Mouse (Mus musculus): ENCODE measurements around the gene Slc18a2.

The Slc18a2 gene

GRCm38 (mm10) chr19:59264838-59265532, 4.3 kb downstream of the Slc18a2 start:
- in situ Hi-C loops (cut with MboI; ENCODE audit: low pct_unique_long_range_greater_than_20kb in 1 of 2, low sequenced_read_pairs in 2 of 2, unreplicated experiment in 1 of 2), result no loop called here

DNA sequence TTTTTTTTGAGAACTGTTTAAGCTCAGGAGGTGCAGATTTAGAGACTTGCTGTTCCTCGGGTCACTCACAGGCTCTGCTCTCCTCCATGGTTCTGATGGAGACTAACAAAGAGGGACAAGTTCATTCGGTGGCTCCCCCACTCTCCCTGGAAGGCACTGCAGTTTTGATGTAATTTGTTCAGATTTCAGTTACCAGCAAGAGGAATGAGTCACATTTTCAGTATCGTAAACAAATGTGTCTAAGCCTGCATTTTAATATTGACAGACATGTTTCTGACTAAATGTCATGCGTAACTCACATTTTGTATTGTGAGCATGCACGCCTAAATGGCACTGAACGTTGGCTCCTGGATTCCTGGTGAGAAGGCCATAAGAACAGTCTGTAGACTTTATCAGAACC, 5.2 kb downstream of the Slc18a2 start:
- in situ Hi-C loops (cut with MboI; ENCODE audit: low pct_unique_long_range_greater_than_20kb in 1 of 2, low sequenced_read_pairs in 2 of 2, unreplicated experiment in 1 of 2), result no loop called here

- in situ Hi-C loops (cut with MboI; ENCODE audit: low pct_unique_long_range_greater_than_20kb in 1 of 2, low sequenced_read_pairs in 2 of 2, unreplicated experiment in 1 of 2), result no loop called here
These were observed 6.8 kb downstream of the Slc18a2 start for GRCm38 (mm10) chr19:59267417-59267963.

- in situ Hi-C loops (cut with MboI; ENCODE audit: low pct_unique_long_range_greater_than_20kb in 1 of 2, low sequenced_read_pairs in 2 of 2, unreplicated experiment in 1 of 2), result no loop called here
These were observed 12.5 kb downstream of the Slc18a2 start for GRCm38 (mm10) chr19:59273190-59273589.

GRCm38 (mm10) chr19:59276354-59276753, 15.7 kb downstream of the Slc18a2 start:
- in situ Hi-C loops (cut with MboI; ENCODE audit: low pct_unique_long_range_greater_than_20kb in 1 of 2, low sequenced_read_pairs in 2 of 2, unreplicated experiment in 1 of 2), result no loop called here

GRCm38 (mm10) chr19:59280841-59281240, 20.1 kb downstream of the Slc18a2 start:
- in situ Hi-C loops (cut with MboI; ENCODE audit: low pct_unique_long_range_greater_than_20kb in 1 of 2, low sequenced_read_pairs in 2 of 2, unreplicated experiment in 1 of 2), result no loop called here

- in situ Hi-C loops (cut with MboI; ENCODE audit: low pct_unique_long_range_greater_than_20kb in 1 of 2, low sequenced_read_pairs in 2 of 2, unreplicated experiment in 1 of 2), result no loop called here
These were observed 21.3 kb downstream of the Slc18a2 start for GRCm38 (mm10) chr19:59282001-59282400.

GRCm38 (mm10) chr19:59289042-59289441, 28.3 kb downstream of the Slc18a2 start:
- in situ Hi-C loops (cut with MboI; ENCODE audit: low pct_unique_long_range_greater_than_20kb in 1 of 2, low sequenced_read_pairs in 2 of 2, unreplicated experiment in 1 of 2), result no loop called here

- in situ Hi-C loops (cut with MboI; ENCODE audit: low pct_unique_long_range_greater_than_20kb in 1 of 2, low sequenced_read_pairs in 2 of 2, unreplicated experiment in 1 of 2), result no loop called here
These were observed 29.1 kb downstream of the Slc18a2 start for GRCm38 (mm10) chr19:59289811-59290210.

DNA sequence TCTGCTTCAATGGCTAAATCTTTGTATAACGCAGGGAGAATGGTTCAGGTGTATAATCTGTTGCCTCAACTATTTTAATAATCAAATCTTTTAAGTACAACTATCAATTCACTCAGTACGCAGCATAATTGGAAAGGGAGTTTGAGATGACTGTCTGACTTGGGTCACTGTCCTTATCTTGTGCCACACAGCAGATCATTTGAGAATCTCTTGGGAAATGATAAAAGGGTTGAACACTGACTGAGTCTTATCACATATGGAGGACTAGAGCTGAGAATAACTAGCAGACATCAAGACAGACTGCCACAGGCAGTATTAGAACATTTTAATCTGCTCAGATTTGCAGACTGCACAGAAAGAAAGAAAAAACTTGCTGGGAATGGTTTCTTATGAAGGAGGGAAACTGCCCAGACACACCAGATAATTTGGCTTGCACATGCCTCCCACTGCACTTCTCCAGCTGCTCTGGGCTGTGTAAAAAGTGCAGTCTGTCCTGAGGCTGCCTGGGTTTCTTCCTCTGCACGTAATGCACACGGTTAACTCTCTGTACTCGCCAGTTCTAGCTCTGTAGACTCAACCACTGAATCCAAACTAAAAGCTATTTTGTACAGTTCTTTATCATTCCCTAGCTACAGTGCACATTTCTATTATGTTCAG, 31.6 kb downstream of the Slc18a2 start:
- in situ Hi-C loops (cut with MboI; ENCODE audit: low pct_unique_long_range_greater_than_20kb in 1 of 2, low sequenced_read_pairs in 2 of 2, unreplicated experiment in 1 of 2), result no loop called here

- in situ Hi-C loops (cut with MboI; ENCODE audit: low pct_unique_long_range_greater_than_20kb in 1 of 2, low sequenced_read_pairs in 2 of 2, unreplicated experiment in 1 of 2), result no loop called here
These were observed 54.6 kb downstream of the Slc18a2 start for GRCm38 (mm10) chr19:59315308-59315707.

- in situ Hi-C loops (cut with MboI; ENCODE audit: low pct_unique_long_range_greater_than_20kb in 1 of 2, low sequenced_read_pairs in 2 of 2, unreplicated experiment in 1 of 2), result no loop called here
These were observed 55.9 kb downstream of the Slc18a2 start for GRCm38 (mm10) chr19:59316571-59316970.

GRCm38 (mm10) chr19:59321990-59322389, 61.3 kb downstream of the Slc18a2 start, which contains the start of gene Rps12-ps3:
Gene Rps12-ps3, plus strand, starts transcription at chr19:59322290.
- in situ Hi-C loops (cut with MboI; ENCODE audit: low pct_unique_long_range_greater_than_20kb in 1 of 2, low sequenced_read_pairs in 2 of 2, unreplicated experiment in 1 of 2), result no loop called here

GRCm38 (mm10) chr19:59330816-59331225, 70.1 kb downstream of the Slc18a2 start:
- in situ Hi-C loops (cut with MboI; ENCODE audit: low pct_unique_long_range_greater_than_20kb in 1 of 2, low sequenced_read_pairs in 2 of 2, unreplicated experiment in 1 of 2), result no loop called here

GRCm38 (mm10) chr19:59336655-59337054, 76.0 kb downstream of the Slc18a2 start:
- in situ Hi-C loops (cut with MboI; ENCODE audit: low pct_unique_long_range_greater_than_20kb in 1 of 2, low sequenced_read_pairs in 2 of 2, unreplicated experiment in 1 of 2), result no loop called here

- in situ Hi-C loops (cut with MboI; ENCODE audit: low pct_unique_long_range_greater_than_20kb in 1 of 2, low sequenced_read_pairs in 2 of 2, unreplicated experiment in 1 of 2), result no loop called here
These were observed 77.4 kb downstream of the Slc18a2 start for GRCm38 (mm10) chr19:59337872-59338681.

- in situ Hi-C loops (cut with MboI; ENCODE audit: low pct_unique_long_range_greater_than_20kb in 1 of 2, low sequenced_read_pairs in 2 of 2, unreplicated experiment in 1 of 2), result no loop called here
These were observed 79.2 kb downstream of the Slc18a2 start for GRCm38 (mm10) chr19:59339908-59340307.

GRCm38 (mm10) chr19:59342964-59343363, 82.3 kb downstream of the Slc18a2 start:
- in situ Hi-C loops (cut with MboI; ENCODE audit: low pct_unique_long_range_greater_than_20kb in 1 of 2, low sequenced_read_pairs in 2 of 2, unreplicated experiment in 1 of 2), result no loop called here

DNA sequence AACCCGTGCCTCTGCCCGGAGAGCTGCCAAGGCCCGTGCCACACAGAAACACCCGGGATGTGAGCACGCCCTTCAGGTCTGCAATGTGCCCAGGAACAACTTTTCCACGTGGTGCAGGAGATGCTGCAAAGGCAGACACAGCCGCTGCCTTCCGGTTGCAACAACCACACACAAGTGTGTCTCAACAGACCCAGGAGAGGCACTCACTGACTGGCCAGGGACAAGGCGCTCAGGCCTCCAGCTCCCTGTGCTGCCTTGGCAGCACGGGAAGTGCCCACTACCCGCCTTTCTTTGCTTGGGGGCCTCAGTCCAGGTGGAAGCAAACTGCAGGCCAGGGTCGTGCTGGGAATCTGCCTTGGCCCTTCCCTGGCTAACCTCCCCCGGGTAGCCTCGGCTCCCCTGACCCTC, 83.6 kb downstream of the Slc18a2 start:
- in situ Hi-C loops (cut with MboI; ENCODE audit: low pct_unique_long_range_greater_than_20kb in 1 of 2, low sequenced_read_pairs in 2 of 2, unreplicated experiment in 1 of 2), result no loop called here

All from mouse embryonic stem cell (cell line).